Mouse (Mus musculus) spleen, postnatal 4 days (tissue): ENCODE measurements at regions not wholly inside any gene's neighbourhood (a gene's known extent, or its start where the extent isn't known, plus 50 kb on each side); places are given as distances from the start of the nearest gene placed in this dataset.

Experiments used
- DNase-seq, 2 experiments: peaks; one replicate each; pipeline ENCODE4 v3.0.0; 2022; ENCODE audit warnings: low spot score in 2 of 2

DNA sequence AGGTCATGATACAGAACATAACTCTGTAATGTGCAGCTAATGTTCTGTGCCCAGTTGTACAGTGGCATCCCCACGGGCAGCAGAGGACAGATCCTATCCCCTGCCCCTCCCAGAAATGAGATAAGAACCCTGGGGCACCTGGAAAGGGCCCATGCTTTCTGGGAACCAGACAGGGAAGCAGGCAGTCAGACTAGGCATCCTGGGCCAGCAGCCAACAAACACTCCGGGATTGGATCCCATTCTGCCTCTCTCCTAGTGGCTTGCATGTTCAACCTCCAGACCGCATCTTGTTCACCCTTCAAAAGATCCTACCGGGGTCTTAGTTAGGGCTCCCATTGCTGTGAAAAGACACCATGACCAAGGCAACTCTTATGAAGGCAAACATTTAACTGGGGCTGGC lies 229.0 kb upstream of the Rpl38 start:
- DNase-seq = no peak

DNA sequence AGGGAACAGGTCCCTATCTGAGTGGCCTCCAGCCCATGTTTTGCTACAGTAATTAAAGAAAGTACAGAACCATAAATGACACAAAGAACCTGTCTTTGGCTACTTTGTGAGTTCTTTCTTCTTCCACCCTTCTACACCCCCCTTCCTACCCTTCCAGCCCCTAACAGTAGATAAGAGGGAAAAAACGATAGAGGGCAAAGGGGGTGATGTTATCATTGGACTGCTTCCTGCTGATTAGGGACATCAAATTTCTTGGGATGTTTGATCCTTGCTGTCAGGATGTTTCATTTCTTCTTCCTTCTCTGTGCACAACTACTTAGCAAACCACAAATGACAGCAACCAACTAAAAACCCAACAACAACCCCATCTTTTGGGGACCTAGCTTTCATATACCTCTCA lies 232.5 kb upstream of the Rpl38 start:
- no peak for DNase-seq

DNA sequence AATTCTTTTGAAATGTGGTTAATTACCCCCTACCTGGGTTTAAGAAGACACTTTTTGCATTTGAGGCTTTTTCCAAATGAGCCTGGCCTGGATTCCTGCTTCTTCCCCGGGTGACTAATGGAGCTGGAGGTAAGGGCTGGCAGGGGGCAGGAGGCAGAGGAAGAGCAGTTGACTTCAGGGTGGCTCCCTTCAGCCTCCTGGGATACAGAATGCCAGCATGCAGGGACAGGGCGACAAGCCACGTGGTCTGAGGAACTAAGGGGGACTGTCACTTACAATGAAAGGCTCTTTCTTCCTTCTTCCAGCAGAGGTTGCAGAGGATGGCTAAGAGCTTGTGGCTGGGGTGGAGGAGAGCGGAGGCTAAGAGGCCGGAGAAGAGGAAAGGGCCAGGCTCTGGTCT lies 234.8 kb upstream of the Rpl38 start:
- no peak for DNase-seq

DNA sequence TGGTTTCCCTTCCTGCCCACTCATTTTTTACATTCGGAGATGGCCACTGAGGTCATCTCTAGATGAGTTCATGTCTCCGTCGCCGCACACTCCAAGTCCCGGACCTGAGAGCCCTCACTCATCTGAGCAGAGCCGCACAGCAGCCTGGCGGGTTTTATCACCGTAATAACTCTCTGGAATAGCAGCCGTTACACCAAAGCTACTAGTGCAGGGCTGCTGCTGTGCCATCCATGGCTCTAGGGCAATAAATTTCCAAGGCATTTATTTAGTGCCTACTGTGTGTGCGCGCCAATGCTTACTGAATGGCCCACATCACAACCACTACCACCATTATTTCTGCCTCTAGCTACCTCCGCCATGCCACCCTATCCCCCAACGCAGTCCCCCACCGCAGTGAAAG lies 242.9 kb upstream of the Rpl38 start:
- no peak for DNase-seq

DNA sequence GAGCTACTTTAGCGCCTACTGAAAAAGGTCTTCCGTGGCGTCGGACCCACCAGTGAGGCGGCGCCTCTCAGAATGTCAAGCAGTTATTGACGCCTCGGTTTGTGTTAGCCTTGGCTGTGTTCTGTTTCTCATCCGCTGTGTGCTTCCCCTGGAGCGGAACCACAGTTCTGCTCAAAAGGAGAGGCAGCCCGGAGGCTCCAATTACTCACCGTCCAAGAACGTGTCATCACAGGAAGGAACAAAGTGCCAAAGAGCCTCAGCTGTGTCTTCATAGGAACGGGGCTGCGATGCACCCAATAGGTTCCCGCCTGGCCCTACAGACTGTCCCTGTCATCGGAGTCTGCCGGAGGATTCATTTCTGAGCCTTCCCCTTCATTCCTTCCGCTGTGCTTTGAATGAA lies 245.0 kb upstream of the Rpl38 start:
- no peak for DNase-seq

DNA sequence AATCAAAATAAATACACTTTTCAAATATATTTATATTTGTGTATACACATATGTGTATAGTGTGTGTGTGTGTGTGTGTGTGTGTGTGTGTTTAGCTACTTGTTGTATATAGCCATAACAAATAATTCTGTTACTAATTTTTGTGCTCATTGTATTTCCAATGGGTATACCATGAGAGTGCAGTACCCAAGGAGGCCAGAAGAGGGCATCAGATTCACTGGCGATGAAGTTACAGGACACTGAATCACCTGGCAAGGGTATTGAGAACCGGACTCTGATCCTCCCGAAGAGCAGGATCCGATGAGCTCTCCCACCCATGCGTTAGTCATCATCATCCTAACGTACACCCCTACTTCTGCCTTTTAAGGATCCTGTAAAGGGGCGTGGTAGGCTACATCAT lies 249.3 kb upstream of the Rpl38 start:
- DNase-seq = no peak

DNA sequence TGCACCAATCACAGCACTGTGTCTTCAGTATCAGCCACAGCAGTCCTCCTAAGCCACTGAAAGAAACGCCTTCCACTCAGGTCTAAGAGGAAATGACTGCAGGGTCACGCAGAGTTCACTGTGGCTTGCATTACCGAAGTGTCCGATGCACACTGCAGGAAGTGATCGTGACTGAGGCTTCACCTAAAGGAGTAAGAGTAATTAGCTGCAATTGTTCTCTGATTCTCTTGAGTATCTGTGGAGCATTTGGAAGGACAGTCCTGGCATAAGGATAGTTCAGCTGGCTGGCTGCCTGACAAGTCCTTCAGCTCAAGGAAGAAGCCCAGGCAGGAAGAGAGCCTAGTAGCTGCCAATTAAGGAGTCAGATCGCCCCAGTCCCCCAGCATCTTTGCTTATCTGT lies 252.2 kb upstream of the Rpl38 start:
- no peak for DNase-seq

DNA sequence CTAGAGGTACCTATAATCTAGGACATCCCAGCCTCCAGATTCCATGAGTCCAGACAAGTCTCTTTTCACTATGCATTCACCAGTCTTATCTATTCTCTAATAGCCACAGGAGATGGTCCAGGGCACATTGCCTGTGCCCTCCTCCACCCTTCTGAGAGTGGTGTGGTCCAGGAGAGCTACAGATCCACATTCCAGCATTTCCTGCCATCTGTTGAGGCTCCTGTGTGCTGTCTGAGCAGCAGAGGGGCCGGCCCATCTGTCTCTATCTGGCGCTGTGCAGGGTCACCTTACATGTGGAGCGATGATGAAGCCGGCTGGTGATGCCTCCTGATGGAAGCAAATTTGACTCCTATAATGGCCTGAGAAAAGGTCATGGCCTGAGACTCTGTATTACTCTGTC lies 263.9 kb upstream of the Rpl38 start:
- no peak for DNase-seq

DNA sequence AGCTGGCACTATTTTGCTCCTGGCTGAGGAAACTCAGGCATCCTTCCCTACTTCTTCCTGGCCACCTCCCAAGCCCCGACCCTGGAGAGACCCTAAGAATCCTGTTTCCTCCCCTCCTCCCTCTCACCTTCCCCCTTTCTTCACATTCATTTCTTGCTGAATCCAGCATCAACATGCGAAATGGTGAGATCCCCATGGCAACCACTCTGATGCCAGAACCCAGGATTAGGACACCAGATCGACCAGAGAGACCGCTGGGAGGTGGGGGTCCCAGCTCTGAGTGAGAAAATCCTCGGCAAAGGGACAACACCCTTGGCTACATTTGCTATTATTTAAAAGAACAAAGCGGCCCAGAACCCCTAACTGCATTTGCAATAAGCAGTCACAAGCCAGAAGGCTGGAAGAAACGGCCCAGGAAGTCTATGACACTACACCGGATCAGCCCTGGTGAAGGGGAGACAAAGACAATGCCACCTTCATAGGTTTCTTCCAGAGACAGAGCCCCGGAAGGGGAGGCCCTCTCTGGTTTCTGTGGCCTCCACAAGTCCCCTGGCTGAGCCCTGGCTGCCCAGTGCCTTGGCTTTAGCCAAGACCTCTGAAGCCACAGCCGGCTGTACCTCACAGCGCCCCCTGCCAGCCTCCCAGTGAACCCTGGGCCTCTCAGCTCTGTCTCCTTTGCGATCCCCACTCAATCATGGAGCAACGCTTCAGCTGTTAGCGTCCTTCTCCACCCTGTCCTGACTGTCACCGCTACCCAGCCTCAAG lies 265.6 kb upstream of the Rpl38 start:
- no peak for DNase-seq

DNA sequence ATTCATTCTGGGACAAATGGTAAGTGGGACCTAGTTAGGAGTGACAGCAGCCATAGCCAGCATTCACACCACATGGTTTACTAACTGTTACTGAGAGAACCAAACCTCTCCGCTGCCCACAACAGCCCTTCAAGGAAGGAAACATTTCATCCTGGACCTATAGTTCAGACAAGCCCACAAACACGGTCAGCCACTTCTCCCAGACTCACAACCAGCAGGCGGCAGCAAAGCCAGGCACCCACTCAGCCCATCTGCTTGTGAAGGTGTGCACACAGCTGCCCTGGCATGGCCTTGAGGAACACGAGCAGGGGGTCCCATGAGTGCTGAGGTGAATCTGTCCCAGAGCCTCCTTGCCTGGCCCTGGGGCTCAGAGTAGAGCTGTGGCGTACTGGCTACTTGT lies 267.6 kb upstream of the Rpl38 start:
- DNase-seq = no peak

DNA sequence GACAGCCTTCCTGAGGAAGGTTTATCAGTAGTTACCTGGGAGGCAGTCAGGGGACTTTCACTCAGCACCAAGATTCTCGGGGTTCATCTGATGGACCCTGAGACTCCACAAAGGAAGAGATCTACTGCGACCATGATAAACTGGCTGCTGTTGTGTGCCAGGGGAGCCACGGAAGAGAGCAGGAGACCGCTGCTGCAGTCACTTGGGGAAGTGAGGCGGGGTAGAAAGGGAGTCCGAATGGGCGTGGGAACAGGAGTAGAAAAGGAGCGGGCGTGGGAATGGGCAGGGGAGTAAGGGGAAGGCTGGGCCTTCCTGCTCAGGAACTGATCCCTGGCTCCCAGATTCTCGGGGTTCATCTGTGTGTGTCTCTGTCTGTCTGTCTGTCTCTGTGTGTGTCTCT lies 276.2 kb upstream of the Rpl38 start:
- DNase-seq = no peak

DNA sequence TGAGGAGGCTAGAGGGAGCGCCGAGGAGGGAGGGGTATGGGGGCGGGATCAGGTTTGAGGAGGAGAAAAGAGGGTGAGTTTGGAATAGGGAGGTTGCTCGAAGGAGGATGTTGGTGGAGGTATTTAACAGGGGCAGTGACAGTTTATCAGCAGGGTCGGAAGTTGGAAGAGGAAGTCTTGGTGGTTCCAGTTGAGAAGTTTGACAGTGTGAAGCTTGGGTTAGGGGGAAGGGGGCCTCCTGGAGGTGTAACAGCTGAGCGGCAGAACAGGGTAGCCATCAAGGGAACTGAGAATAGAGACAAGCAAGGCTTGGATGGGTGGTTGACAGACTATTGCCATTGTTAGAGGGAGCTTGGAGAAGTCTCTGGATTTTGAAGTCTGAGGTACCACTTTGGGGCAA lies 276.8 kb upstream of the Rpl38 start:
- peak in 1 of 2 experiments; percentile 47 for DNase-seq

DNA sequence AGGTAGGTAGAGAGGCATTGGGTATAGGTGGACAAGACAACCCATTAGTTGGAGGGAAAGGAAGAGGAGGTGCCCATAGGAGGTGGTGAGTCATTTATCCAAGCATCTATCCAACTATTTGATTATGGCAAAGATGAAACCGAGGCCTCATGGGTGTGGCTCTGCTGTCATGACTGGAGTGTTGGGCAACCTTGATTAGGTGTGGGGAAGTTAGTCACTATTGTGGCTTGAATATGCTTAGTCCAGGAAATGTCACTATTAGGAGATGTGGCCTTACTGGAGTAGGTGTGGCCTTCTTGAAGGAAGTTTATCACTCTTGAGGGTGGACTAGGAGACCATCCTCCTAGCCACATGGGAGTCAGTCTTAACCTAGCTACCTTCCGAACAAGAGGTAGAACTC lies 281.2 kb upstream of the Rpl38 start:
- no peak for DNase-seq

DNA sequence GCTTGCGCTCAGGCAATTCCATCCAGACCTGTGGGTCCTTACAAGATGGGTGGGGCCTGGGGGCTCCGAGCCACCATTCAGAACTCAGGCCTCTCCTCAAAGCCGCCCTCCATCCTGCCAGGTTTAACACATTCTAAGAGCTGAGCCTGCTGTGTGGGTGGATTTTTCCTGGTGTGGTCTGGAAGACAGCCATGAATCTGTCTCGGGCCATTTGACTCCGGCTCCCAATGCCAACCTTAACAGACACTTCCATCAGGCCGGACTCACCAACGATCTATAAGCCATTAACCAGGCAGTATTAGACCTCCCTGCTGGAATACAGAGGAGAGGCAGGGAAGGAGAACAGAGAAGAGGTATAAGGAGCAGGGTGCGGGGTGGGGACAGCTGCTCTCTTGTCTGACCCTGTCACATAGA lies 288.9 kb upstream of the Rpl38 start:
- no peak for DNase-seq

DNA sequence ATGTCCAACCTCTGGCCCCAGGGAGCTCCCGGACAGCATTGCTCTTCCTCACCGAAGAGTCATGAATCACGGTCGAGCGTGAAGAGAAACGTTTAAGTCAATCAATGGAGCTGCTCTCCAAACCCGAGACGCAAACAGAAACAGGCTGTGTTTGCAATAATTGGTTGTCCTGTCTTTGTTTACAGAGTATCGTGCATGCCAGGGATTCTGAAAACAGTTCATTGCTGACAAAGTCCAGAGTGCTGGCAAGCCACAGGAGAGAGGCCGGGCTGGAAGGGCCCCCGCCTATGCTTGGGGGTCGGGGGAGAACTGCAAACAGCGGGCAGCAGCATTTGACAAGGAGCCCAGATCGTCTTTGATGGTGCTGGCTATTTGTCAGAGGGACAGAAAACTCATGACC lies 292.4 kb upstream of the Rpl38 start:
- no peak for DNase-seq

DNA sequence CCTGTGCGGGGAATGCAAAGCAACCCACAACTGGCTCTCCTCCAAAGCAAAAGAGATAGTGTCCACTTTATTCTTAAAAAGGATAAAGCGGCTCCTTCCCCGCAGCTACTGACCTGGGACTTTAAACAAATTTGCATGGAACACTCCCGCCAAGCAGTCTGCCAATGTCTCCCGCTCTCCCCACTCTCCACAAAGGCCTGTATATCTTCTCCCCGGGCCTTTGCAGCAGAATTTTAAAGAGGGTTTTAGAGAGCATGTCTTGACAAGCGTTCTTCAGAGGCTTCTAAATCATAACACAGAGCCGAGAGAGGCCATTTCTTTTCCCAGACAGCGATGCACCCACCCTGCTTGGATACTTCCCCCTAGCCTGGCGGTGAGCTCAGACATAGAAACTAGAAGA lies 297.6 kb upstream of the Rpl38 start:
- no peak for DNase-seq

DNA sequence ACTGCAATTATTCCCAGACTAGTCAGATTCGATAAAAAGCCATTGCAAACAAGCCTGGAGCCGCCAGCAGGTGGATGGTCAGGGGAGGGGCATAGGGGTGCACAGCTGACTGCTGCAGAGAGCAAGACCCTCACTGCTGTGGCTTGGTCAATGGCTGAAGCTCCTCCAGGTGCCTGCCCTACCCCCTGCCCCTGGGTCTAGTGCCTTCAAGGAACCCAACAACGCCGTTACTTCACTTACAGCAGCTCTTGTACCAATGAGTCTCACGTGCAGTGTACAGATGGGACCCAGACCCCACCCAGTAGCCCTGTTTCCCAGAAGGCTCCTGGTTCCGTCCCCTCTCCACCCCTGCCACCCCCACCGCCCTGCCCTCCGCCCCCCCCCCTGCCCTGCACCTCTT lies 300.5 kb upstream of the Rpl38 start:
- DNase-seq = no peak

DNA sequence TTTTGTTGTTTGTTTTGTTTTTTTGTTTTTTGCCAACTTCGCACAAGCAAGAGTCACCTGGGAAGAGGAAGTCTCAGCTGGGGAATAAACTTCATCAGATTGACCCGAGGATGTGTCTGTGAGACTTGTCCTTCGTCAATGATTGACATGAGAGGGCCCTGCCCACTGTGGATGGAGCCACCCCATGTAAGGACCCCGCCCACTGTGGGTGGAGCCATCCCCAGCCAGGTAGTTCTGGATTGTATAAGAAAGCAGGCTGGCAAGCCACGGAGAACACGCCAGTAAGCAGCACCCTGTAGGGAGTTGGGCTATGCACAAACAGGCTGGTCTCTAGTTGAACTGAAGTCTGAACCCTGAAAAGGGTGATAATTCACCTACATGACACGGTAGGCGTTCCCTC lies 294.1 kb upstream of the Sdk2 start:
- DNase-seq = no peak

DNA sequence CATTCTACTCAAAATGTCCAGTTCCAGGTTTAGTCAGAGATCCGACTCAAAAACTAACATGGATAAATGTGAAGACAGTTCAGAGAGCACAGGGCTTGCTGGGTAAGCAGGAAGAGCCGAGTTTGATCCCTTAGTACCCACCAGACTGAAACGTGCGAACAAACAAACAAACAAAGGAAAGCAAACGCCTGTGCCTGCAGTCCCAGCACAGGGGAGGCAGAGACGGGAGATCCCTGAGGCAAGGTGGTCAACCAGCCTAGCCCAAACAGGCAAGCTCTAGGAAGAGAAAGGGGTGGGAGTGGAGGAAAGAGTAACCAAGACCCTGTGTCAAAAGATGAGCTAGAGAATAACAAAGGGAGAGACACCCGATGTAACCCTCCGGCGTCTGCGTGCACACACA lies 293.5 kb upstream of the Sdk2 start:
- DNase-seq = no peak

DNA sequence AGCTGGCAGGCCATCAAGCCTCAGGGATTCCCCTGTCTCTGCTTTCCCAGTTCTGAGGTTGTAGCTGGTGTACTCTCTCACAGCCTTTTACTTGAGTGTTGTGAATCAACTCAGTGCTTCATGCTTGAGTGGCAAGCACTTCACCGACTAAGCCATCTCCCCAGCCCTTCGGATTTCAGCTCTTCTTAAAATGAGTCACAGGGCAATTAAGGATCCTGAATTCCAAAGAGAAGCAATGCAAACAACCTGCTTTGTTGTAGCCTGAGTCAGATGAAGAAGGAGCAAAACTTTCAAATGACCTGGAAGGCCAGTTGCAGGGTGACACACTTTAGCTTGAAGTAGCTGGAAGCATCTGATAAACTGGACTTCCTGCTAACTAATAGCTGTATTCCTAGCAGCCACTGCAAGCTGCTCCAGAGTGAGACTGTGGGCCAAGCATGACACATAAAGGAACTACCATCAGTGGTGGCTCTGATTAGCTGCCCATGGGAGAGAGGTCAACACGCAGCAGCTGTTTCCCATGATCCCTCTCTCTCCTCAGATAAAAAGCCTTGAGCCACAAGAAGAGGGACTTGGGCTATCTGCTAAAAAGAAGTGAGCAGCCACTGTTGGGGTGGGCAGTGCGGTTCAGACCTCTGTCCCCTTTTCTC lies 285.4 kb upstream of the Sdk2 start:
- DNase-seq = no peak

DNA sequence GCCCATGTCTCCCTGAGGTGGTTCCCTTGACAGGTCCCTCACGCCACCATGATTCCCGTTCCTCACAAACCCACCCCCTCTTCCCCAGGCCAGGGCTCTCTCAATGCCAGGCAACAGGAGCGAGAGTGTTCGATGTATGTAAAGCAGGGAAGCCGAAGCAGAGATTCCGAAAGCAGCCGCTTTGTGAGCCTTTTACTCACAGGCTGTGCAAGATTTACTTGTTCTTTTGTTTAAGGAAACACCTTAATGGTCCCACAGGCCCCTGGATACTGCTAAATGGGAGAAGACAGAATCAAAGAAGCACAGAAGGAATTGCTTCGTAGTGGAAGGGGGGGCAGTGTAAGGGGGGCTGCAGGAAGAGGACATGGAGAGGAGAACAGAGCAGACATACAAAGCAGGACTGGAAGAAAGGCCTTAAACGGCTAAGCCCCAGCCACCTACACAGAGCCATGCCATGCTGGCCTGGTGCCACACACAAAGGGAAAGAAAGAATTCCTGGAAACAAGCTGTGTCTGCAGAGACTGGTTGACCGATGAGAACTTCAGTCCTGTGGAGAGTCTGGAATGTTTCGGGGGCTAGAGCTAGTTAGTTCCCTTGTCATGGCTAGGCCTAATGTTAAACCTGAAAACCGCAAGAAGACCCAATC lies 270.1 kb upstream of the Sdk2 start:
- DNase-seq = no peak

DNA sequence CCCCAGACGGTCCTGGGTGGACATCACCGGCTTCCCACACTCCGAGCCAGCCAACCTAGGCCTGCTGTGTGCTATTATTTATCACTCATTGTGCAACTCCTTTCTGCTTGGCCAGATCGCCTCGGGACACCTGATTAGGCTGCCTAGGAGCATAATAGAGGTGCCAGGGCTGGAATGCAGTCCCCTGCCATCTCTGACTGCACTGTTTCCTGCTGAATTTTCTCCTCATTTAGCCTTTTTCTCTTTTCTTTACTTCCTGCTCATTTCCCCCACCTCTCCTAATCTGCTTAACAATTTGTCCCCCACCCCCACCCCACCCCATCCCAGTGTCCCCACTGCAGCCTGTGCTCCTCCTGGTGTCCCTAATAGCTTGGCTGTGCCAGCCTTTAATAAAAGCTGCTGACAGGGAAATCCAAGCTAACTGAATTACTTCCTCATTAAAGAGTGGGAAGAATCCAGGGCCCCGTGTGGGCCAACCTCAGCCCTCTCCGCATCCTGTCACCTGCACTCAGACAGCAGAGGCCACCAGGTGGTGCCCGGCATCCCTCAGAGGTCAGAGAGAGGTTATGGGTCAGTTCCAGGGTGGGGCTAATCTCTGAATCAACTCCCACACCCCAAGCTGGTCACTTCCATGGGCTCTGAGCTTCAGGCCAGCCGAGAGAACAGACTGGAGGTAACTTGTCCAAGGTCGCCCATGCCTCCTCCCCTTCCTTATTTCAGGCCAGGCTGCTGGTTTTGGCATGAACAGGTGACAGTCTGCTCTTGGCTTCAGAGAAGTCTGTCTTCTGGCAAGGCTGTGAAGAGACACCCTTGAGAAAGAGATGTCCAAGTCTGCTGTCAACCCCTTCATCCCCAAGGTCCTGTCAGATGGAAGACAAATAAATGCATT lies 269.3 kb upstream of the Sdk2 start:
- no peak for DNase-seq
